Comparison of ENCODE assay signal across 8 mouse cellular contexts in genomic region chr11:94990102-94990748, GRCm38 (mm10). TPM values are rescaled to one million over a fixed set of nuclear protein-coding genes. Genes with fewer than 3 reads are reported as not detected.
DNase-seq lines count a peak whose midpoint lies in the region; ATAC-seq and TF ChIP-seq lines count a peak whose summit lies in the region.

No protein-coding gene starts in this region.

- intact Hi-C loops in gastrocnemius, adult 2 months (cut with DNase I), result no loop called here
- intact Hi-C loops in gastrocnemius, postnatal 14 days (cut with DNase I; ENCODE audit: low total_unique reads), result no loop called here

- peak overlapping the region; percentile 94 for H3K4me2 ChIP-seq in liver, embryonic 12.5 days

- H3K4me3 ChIP-seq in gastrocnemius, adult 2 months, result peak overlapping the region; percentile 98
- H3K4me3 ChIP-seq in liver, embryonic 12.5 days, result peak overlapping the region; percentile 86

- H3K4me1 ChIP-seq in liver, embryonic 12.5 days, result peaks cover 82% of the 10 kb centered on the region

- WGBS in liver, embryonic 12.5 days (ENCODE audit: insufficient replicate concordance), result 30% methylated on average over 6 of the region's 6 CpGs

- H3K9ac ChIP-seq in liver, embryonic 12.5 days, result peak overlapping the region; percentile 95

- no peaks in the 10 kb centered on the region for H3K9me3 ChIP-seq in liver, embryonic 12.5 days (replicated peaks)

- no peaks in the 10 kb centered on the region for H3K27me3 ChIP-seq in liver, embryonic 12.5 days (replicated peaks)

- DNase-seq in gastrocnemius, adult 2 months, result no peak
- no peak for DNase-seq in gastrocnemius, postnatal 14 days
- peak; percentile 9 for DNase-seq in thymus, postnatal 14 days
- no peak for DNase-seq in thymus, postnatal 36 days
- DNase-seq in urinary bladder, postnatal 25 days (ENCODE audit: low spot score), result no peak
- DNase-seq in gastrocnemius, postnatal 10 days, result no peak

- H3K27ac ChIP-seq in gastrocnemius, adult 2 months, result peak overlapping the region; percentile 93
- H3K27ac ChIP-seq in liver, embryonic 12.5 days, result peak overlapping the region; percentile 90

- H3K36me3 ChIP-seq in liver, embryonic 12.5 days, result peaks cover 19% of the 10 kb centered on the region

- TF ChIP-seq CTCF in gastrocnemius, adult 2 months (IDR thresholded peaks at IDR 0.05), result no peak

- peak; percentile 5; the same call in 1 of the 2 replicates for ATAC-seq in liver, embryonic 12.5 days
- ATAC-seq in granulocyte monocyte progenitor cell, adult 5-6 weeks (replicated peaks; ENCODE audit: poor library complexity, severe bottlenecking), result no peak

RNA-seq across cellular contexts. Expression of gene Ppp1r9b, which starts 0.6 kb away (rescaled TPM):
- 10 to 100 TPM; 18.3 to 25.7 TPM for total RNA-seq in gastrocnemius, adult 2 months (2021)
- 10 to 100 TPM; 38.7 to 38.8 TPM for total RNA-seq in gastrocnemius, postnatal 14 days (2021)
- polyA plus RNA-seq in liver, embryonic 12.5 days (2016; fragmentation: Nextera tagmentation; extraction: Ambion mirVana), result 13.4 and 14.1 TPM in 2 replicates
- total RNA-seq in granulocyte monocyte progenitor cell, adult 5-6 weeks (2014; fragmentation: Nextera tagmentation), result 50.3 and 61.7 TPM in 2 replicates
- 67.7 and 71.9 TPM in 2 replicates for total RNA-seq in granulocyte monocyte progenitor cell, adult 5-6 weeks (2017)
- total RNA-seq in gastrocnemius, postnatal 10 days (2021), result 10 to 100 TPM; 46.8 to 54.9 TPM

RNA-seq across cellular contexts. Expression of gene Sgca, which starts 14.1 kb away (rescaled TPM):
- total RNA-seq in gastrocnemius, adult 2 months (2021), result 100 to 1,000 TPM; 252 to 278 TPM
- 100 to 1,000 TPM; 201 to 224 TPM for total RNA-seq in gastrocnemius, postnatal 14 days (2021)
- polyA plus RNA-seq in liver, embryonic 12.5 days (2016; fragmentation: Nextera tagmentation; extraction: Ambion mirVana), result 0.17 TPM in 1 of 2 replicates, not detected in the other
- total RNA-seq in granulocyte monocyte progenitor cell, adult 5-6 weeks (2014; fragmentation: Nextera tagmentation), result not detected in 2 replicates
- not detected in 2 replicates for total RNA-seq in granulocyte monocyte progenitor cell, adult 5-6 weeks (2017)
- total RNA-seq in gastrocnemius, postnatal 10 days (2021), result 100 to 1,000 TPM; 185 to 194 TPM

RNA-seq across cellular contexts. Expression of gene Samd14, which starts 19.5 kb away (rescaled TPM):
- under 1 TPM; 0.28 to 0.42 TPM for total RNA-seq in gastrocnemius, adult 2 months (2021)
- total RNA-seq in gastrocnemius, postnatal 14 days (2021), result 1 to 10 TPM; 1.7 to 2.2 TPM
- 53.8 and 56.7 TPM in 2 replicates for polyA plus RNA-seq in liver, embryonic 12.5 days (2016; fragmentation: Nextera tagmentation; extraction: Ambion mirVana)
- 0.34 and 0.49 TPM in 2 replicates for total RNA-seq in granulocyte monocyte progenitor cell, adult 5-6 weeks (2014; fragmentation: Nextera tagmentation)
- total RNA-seq in granulocyte monocyte progenitor cell, adult 5-6 weeks (2017), result 0.05 and 0.65 TPM in 2 replicates
- 1 to 10 TPM; 3.5 to 6.1 TPM for total RNA-seq in gastrocnemius, postnatal 10 days (2021)

RNA-seq across cellular contexts. Expression of gene Hils1, which starts 22.8 kb away (rescaled TPM):
- not detected for total RNA-seq in gastrocnemius, adult 2 months (2021)
- total RNA-seq in gastrocnemius, postnatal 14 days (2021), result not detected
- not detected in 2 replicates for polyA plus RNA-seq in liver, embryonic 12.5 days (2016; fragmentation: Nextera tagmentation; extraction: Ambion mirVana)
- total RNA-seq in granulocyte monocyte progenitor cell, adult 5-6 weeks (2014; fragmentation: Nextera tagmentation), result not detected in 2 replicates
- not detected in 2 replicates for total RNA-seq in granulocyte monocyte progenitor cell, adult 5-6 weeks (2017)
- total RNA-seq in gastrocnemius, postnatal 10 days (2021), result not detected

RNA-seq across cellular contexts. Expression of gene Pdk2, which starts 50.9 kb away (rescaled TPM):
- 100 to 1,000 TPM; 471 to 485 TPM for total RNA-seq in gastrocnemius, adult 2 months (2021)
- 100 to 1,000 TPM; 330 to 344 TPM for total RNA-seq in gastrocnemius, postnatal 14 days (2021)
- 10.0 and 11.0 TPM in 2 replicates for polyA plus RNA-seq in liver, embryonic 12.5 days (2016; fragmentation: Nextera tagmentation; extraction: Ambion mirVana)
- total RNA-seq in granulocyte monocyte progenitor cell, adult 5-6 weeks (2014; fragmentation: Nextera tagmentation), result 8.5 and 9.8 TPM in 2 replicates
- 0.60 and 1.8 TPM in 2 replicates for total RNA-seq in granulocyte monocyte progenitor cell, adult 5-6 weeks (2017)
- total RNA-seq in gastrocnemius, postnatal 10 days (2021), result 100 to 1,000 TPM; 345 to 347 TPM

Comparison
In these comparisons a context has a peak if more than half of its experiments do, and no peak if none do; other contexts are left out.
1. RNA of gene Sgca, which starts 14.1 kb away (total RNA-seq): 252 to 278 TPM in gastrocnemius, adult 2 months, 201 to 224 TPM in gastrocnemius, postnatal 14 days and 185 to 194 TPM in gastrocnemius, postnatal 10 days; not detected in granulocyte monocyte progenitor cell, adult 5-6 weeks; every median in the first group is over 100 times any median in the second.